Mouse (Mus musculus) E14TG2a.4 (cell line): ENCODE measurements around the gene Limd1.

Source experiments
- H3K27me3 ChIP-seq: 2 replicates; pipeline ENCODE4 v1.6.1; 2014; ENCODE audit warnings: low read length, control low read depth; ENCODE audit not compliant: insufficient read depth
- H3K36me3 ChIP-seq: 2 replicates; pipeline ENCODE4 v1.6.1; 2014; ENCODE audit warnings: low read length, control low read depth; ENCODE audit not compliant: insufficient read depth
- H3K4me1 ChIP-seq: replicated peaks from 2 replicates; pipeline ENCODE4 v1.6.1; 2014; ENCODE audit warnings: low read depth, low read length, control low read depth
- H3K4me3 ChIP-seq: replicated peaks from 2 replicates; pipeline ENCODE4 v1.5.1; 2014; ENCODE audit warnings: mild to moderate bottlenecking, low read length
- H3K9me3 ChIP-seq: 2 replicates; pipeline ENCODE4 v1.6.1; 2014; ENCODE audit warnings: low read length, control low read depth
- CTCF ChIP-seq: conservative IDR thresholded peaks from 2 replicates; pipeline ENCODE4 v1.5.1; 2014; ENCODE audit warnings: low read length
- NANOG ChIP-seq: IDR thresholded peaks from 2 replicates; pipeline ENCODE4 v1.6.1; 2014; ENCODE audit warnings: borderline replicate concordance, low read length, mixed read lengths
- POU5F1 ChIP-seq: IDR thresholded peaks from 2 replicates; pipeline ENCODE4 v1.6.1; 2014; ENCODE audit warnings: low read length, borderline replicate concordance

Limd1 gene

GRCm38 (mm10) chr9:123486635-123487034 lies 8.1 kb downstream of the Limd1 start:
- no peak overlapping the region for H3K4me3 ChIP-seq
- peaks cover 25% of the 10 kb centered on the region for H3K4me1 ChIP-seq
- H3K27me3 ChIP-seq = no peaks in the 10 kb centered on the region
- TF ChIP-seq CTCF (no peak), NANOG (no peak), POU5F1 (no peak)
- H3K36me3 ChIP-seq = peaks cover 25% of the 10 kb centered on the region; the same call in 1 of the 2 replicates
- H3K9me3 ChIP-seq = no peaks in the 10 kb centered on the region

GRCm38 (mm10) chr9:123489073-123489472 lies 10.6 kb downstream of the Limd1 start:
- TF ChIP-seq CTCF = no peak
- no peak for TF ChIP-seq POU5F1
- TF ChIP-seq NANOG = no peak
- Histone ChIP-seq H3K36me3 (peaks cover 24% of the 10 kb centered on the region; the same call in 1 of the 2 replicates), H3K4me1 (peaks cover 36% of the 10 kb centered on the region), H3K9me3 (no peaks in the 10 kb centered on the region), H3K27me3 (no peaks in the 10 kb centered on the region), H3K4me3 (no peak overlapping the region)

GRCm38 (mm10) chr9:123489727-123490343 lies 11.3 kb downstream of the Limd1 start:
- TF ChIP-seq NANOG (no peak), CTCF (no peak), POU5F1 (no peak)
- Histone ChIP-seq H3K9me3 (no peaks in the 10 kb centered on the region), H3K4me3 (no peak overlapping the region), H3K36me3 (peaks cover 16% of the 10 kb centered on the region; the same call in 1 of the 2 replicates), H3K4me1 (peaks cover 36% of the 10 kb centered on the region), H3K27me3 (no peaks in the 10 kb centered on the region)

- Histone ChIP-seq H3K4me3 (no peak overlapping the region), H3K4me1 (peaks cover 42% of the 10 kb centered on the region), H3K27me3 (no peaks in the 10 kb centered on the region), H3K9me3 (no peaks in the 10 kb centered on the region), H3K36me3 (peaks cover 9% of the 10 kb centered on the region; the same call in 1 of the 2 replicates)
- TF ChIP-seq POU5F1 = no peak
- no peak for TF ChIP-seq CTCF
- TF ChIP-seq NANOG = no peak
Observed at GRCm38 (mm10) chr9:123490930-123491329, 12.4 kb downstream of the Limd1 start.

GRCm38 (mm10) chr9:123491917-123492585 lies 13.5 kb downstream of the Limd1 start:
- no peak overlapping the region for H3K4me3 ChIP-seq
- H3K27me3 ChIP-seq = no peaks in the 10 kb centered on the region
- H3K4me1 ChIP-seq = peaks cover 38% of the 10 kb centered on the region
- 0 out of 2 replicates have a peak, but pooled peaks cover 3% of the 10 kb centered on the region for H3K36me3 ChIP-seq
- H3K9me3 ChIP-seq = no peaks in the 10 kb centered on the region
- TF ChIP-seq NANOG (no peak), CTCF (no peak), POU5F1 (no peak)

GRCm38 (mm10) chr9:123496665-123497064 lies 18.2 kb downstream of the Limd1 start:
- peaks cover 31% of the 10 kb centered on the region for H3K4me1 ChIP-seq
- no peak for TF ChIP-seq NANOG
- TF ChIP-seq POU5F1 = no peak
- no peak for TF ChIP-seq CTCF
- no peak overlapping the region for H3K4me3 ChIP-seq
- no peaks in the 10 kb centered on the region for H3K9me3 ChIP-seq
- H3K27me3 ChIP-seq = 0 out of 2 replicates have a peak, but pooled peaks cover 6% of the 10 kb centered on the region
- H3K36me3 ChIP-seq = 0 out of 2 replicates have a peak, but pooled peaks cover 3% of the 10 kb centered on the region

GRCm38 (mm10) chr9:123497906-123498305 lies 19.4 kb downstream of the Limd1 start:
- peaks cover 20% of the 10 kb centered on the region for H3K4me1 ChIP-seq
- no peak overlapping the region for H3K4me3 ChIP-seq
- H3K36me3 ChIP-seq = peaks cover 6% of the 10 kb centered on the region; the same call in 1 of the 2 replicates
- TF ChIP-seq NANOG = no peak
- no peak for TF ChIP-seq CTCF
- no peak for TF ChIP-seq POU5F1
- 0 out of 2 replicates have a peak, but pooled peaks cover 6% of the 10 kb centered on the region for H3K27me3 ChIP-seq
- H3K9me3 ChIP-seq = no peaks in the 10 kb centered on the region

- Histone ChIP-seq H3K27me3 (0 out of 2 replicates have a peak, but pooled peaks cover 6% of the 10 kb centered on the region), H3K9me3 (no peaks in the 10 kb centered on the region), H3K4me3 (no peak overlapping the region), H3K36me3 (peaks cover 9% of the 10 kb centered on the region; the same call in 1 of the 2 replicates), H3K4me1 (peaks cover 18% of the 10 kb centered on the region)
- TF ChIP-seq NANOG (no peak), POU5F1 (no peak), CTCF (no peak)
Observed at GRCm38 (mm10) chr9:123500480-123500879, 22.0 kb downstream of the Limd1 start.
